Mouse (Mus musculus) stomach, postnatal 0 days (tissue): ENCODE measurements around the gene Il9r. TPM values are rescaled to one million over a fixed set of nuclear protein-coding genes. Genes with fewer than 3 reads are reported as not detected.

Experiments used
- ATAC-seq: fragments of 200-750 bp; cut with Nextera tagmentation; 2 replicates; pipeline ENCODE4 v1.8.0; 2017; ENCODE audit not compliant: low FRiP score, low TSS enrichment
- DNase-seq: peaks from one replicate; pipeline ENCODE4 v3.0.0-alpha.2; 2016; ENCODE audit warnings: low spot score
- H3K27ac ChIP-seq: fragments of 300-500 bp; sonication (generic); replicated peaks from 2 replicates; pipeline ENCODE4 v1.5.1; 2014; ENCODE audit warnings: mild to moderate bottlenecking, control low read depth
- H3K27me3 ChIP-seq: fragments of 300-500 bp; sonication (generic); 2 replicates; pipeline ENCODE4 v1.6.1; 2014; ENCODE audit warnings: low read length; ENCODE audit not compliant: control insufficient read depth, insufficient read depth
- H3K36me3 ChIP-seq: fragments of 300-500 bp; sonication (generic); 2 replicates; pipeline ENCODE4 v1.6.1; 2014; ENCODE audit warnings: low read length, mixed read lengths; ENCODE audit not compliant: control insufficient read depth, insufficient read depth
- H3K4me1 ChIP-seq: fragments of 300-500 bp; sonication (generic); replicated peaks from 2 replicates; pipeline ENCODE4 v1.6.1; 2014; ENCODE audit warnings: antibody characterized with exemption; ENCODE audit not compliant: control insufficient read depth, insufficient read depth
- H3K4me2 ChIP-seq: fragments of 300-500 bp; sonication (generic); replicated peaks from 2 replicates; pipeline ENCODE4 v1.6.1; 2014; ENCODE audit warnings: low read depth, mild to moderate bottlenecking, control low read depth, moderate library complexity
- H3K4me3 ChIP-seq: fragments of 300-500 bp; sonication (generic); 2 replicates; pipeline ENCODE4 v1.5.1; 2014; ENCODE audit warnings: low read depth, low read length, control low read depth
- H3K9ac ChIP-seq: fragments of 300-500 bp; sonication (generic); 2 replicates; pipeline ENCODE4 v1.6.1; 2014; ENCODE audit warnings: mild to moderate bottlenecking, low read length, control low read depth, mixed read lengths
- H3K9me3 ChIP-seq: fragments of 300-500 bp; sonication (generic); 2 replicates; pipeline ENCODE4 v1.6.1; 2016; ENCODE audit warnings: low read length; ENCODE audit not compliant: control insufficient read depth
- CTCF ChIP-seq: IDR thresholded peaks from 2 replicates; pipeline ENCODE4 v1.5.1; 2016; ENCODE audit warnings: antibody characterized with exemption, low read depth, mild to moderate bottlenecking, moderate library complexity
- EP300 ChIP-seq: optimal IDR thresholded peaks from 2 replicates; pipeline ENCODE3; 2016; ENCODE audit warnings: antibody characterized with exemption
- WGBS: fragments of 180-500 bp; shearing (Covaris S2); extraction: QIAGEN DNeasy Blood & Tissue Kit; methylation state at CpG from one replicate; pipeline ENCODE4 v1.1.7; 2014; 5-methylcytosine and 5-hydroxymethylcytosine counted together
- polyA plus RNA-seq: library from polyadenylated mRNA; unstranded; fragments of >200 nt; fragmentation: Nextera tagmentation; extraction: Ambion mirVana; gene quantifications from 2 replicates; pipeline ENCODE4 v1.2.1, GENCODE M21; 2015

Il9r gene
- polyA plus RNA-seq, 1 experiment from 2014 or later: not detected

- H3K4me1 ChIP-seq: peaks cover 25% of the 10 kb centered on the region
Measured at GRCm38 (mm10) chr11:32222570-32223194, 22.6 kb upstream of the Il9r start.

GRCm38 (mm10) chr11:32221951-32222409, 21.9 kb upstream of the Il9r start, which contains the start of gene Rhbdf1:
Gene Rhbdf1 (minus strand): TSS chr11:32222300.
- Histone ChIP-seq H3K4me1 (peaks cover 23% of the 10 kb centered on the region), H3K9ac (peak within 1 kb of the TSS; percentile 96), H3K4me2 (peak within 1 kb of the TSS; percentile 91), H3K4me3 (peak within 1 kb of the TSS; percentile 94), H3K9me3 (no peaks in the 10 kb centered on the region), H3K27ac (peak within 1 kb of the TSS; percentile 96), H3K36me3 (no peaks in the 10 kb centered on the region), H3K27me3 (no peaks in the 10 kb centered on the region)
- TF ChIP-seq CTCF (no peak), EP300 (no peak)
- peak; percentile 71 for ATAC-seq
- DNase-seq: peak; percentile 79
- under 1% methylated on average over 51 of the region's 72 CpGs for WGBS

More at GRCm38 (mm10) chr11:32222570-32223194, 22.6 kb upstream of the Il9r start:
- TF ChIP-seq CTCF (no peak), EP300 (no peak)
- H3K27ac ChIP-seq: peak overlapping the region; percentile 96
- DNase-seq: peak; percentile 50
- H3K4me3 ChIP-seq: peak overlapping the region; percentile 94
- 9% methylated on average over 21 of the region's 21 CpGs for WGBS
- H3K9me3 ChIP-seq: no peaks in the 10 kb centered on the region
- H3K27me3 ChIP-seq: no peaks in the 10 kb centered on the region
- H3K36me3 ChIP-seq: no peaks in the 10 kb centered on the region
- peak; percentile 6; the same call in 1 of the 2 replicates for ATAC-seq
- H3K9ac ChIP-seq: peak overlapping the region; percentile 96
- peak overlapping the region; percentile 91 for H3K4me2 ChIP-seq

- Histone ChIP-seq H3K9me3 (no peaks in the 10 kb centered on the region), H3K9ac (peak overlapping the region; percentile 96), H3K27ac (peak overlapping the region; percentile 96), H3K27me3 (no peaks in the 10 kb centered on the region), H3K4me2 (peak overlapping the region; percentile 91), H3K36me3 (no peaks in the 10 kb centered on the region), H3K4me3 (peak overlapping the region; percentile 94), H3K4me1 (peaks cover 21% of the 10 kb centered on the region)
- DNase-seq (peak; percentile 70), ATAC-seq (peak; percentile 37)
- WGBS: under 1% methylated on average over 44 of the region's 46 CpGs
- peak; percentile 30 for TF ChIP-seq EP300
- no peak for TF ChIP-seq CTCF
Measured at GRCm38 (mm10) chr11:32221225-32221950, 21.3 kb upstream of the Il9r start.

GRCm38 (mm10) chr11:32220607-32221224, 20.6 kb upstream of the Il9r start:
- H3K9me3 ChIP-seq: no peaks in the 10 kb centered on the region
- no peaks in the 10 kb centered on the region for H3K36me3 ChIP-seq
- H3K4me1 ChIP-seq: peaks cover 19% of the 10 kb centered on the region
- H3K4me2 ChIP-seq: peak overlapping the region; percentile 91
- no peak; the same call in 1 of the 2 replicates for ATAC-seq
- H3K4me3 ChIP-seq: peak overlapping the region; percentile 94
- TF ChIP-seq CTCF (no peak), EP300 (no peak)
- no peak for DNase-seq
- WGBS: 38% methylated on average over 10 of the region's 10 CpGs
- no peaks in the 10 kb centered on the region for H3K27me3 ChIP-seq
- H3K27ac ChIP-seq: peak overlapping the region; percentile 96
- peak overlapping the region; percentile 96 for H3K9ac ChIP-seq

- Histone ChIP-seq H3K27ac (no peak overlapping the region), H3K4me1 (peaks cover 10% of the 10 kb centered on the region), H3K4me3 (no peak overlapping the region), H3K27me3 (no peaks in the 10 kb centered on the region), H3K9me3 (no peaks in the 10 kb centered on the region), H3K4me2 (no peak overlapping the region; the same call in 1 of the 2 replicates), H3K9ac (no peak overlapping the region), H3K36me3 (peaks cover 6% of the 10 kb centered on the region; the same call in 1 of the 2 replicates)
- TF ChIP-seq CTCF: no peak
- no peak for TF ChIP-seq EP300
- DNase-seq (no peak), ATAC-seq (no peak)
- 78% methylated on average over 10 of the region's 10 CpGs for WGBS
Measured at GRCm38 (mm10) chr11:32219287-32219686, 19.2 kb upstream of the Il9r start.
